35 mouse cellular contexts compared by ENCODE assay signal in genomic region chr14:102989254-102989653, GRCm38 (mm10). TPM values are rescaled to one million over a fixed set of nuclear protein-coding genes. Genes with fewer than 3 reads are reported as not detected.
"Had no signal": no experiment of that assay in that cellular context is flagged by ENCODE, and none has a peak within 500 bp of the region (broad histone marks: within the 10 kb centered on the region; RNA-seq: fewer than 3 reads in every experiment).

No protein-coding gene starts in this region.

- ATAC-seq: hindbrain, embryonic 16.5 days; inflammation-experienced regulatory T-cells, adult 6 months; intestine, embryonic 15.5 days; intestine, postnatal 0 days; liver, postnatal 0 days had no signal

- H3K9ac ChIP-seq: heart, embryonic 12.5 days; hindbrain, embryonic 12.5 days; hindbrain, embryonic 14.5 days; intestine, embryonic 15.5 days; liver, embryonic 13.5 days; liver, embryonic 15.5 days; liver, postnatal 0 days had no signal

- H3K9me3 ChIP-seq: heart, embryonic 10.5 days; heart, embryonic 12.5 days; hindbrain, embryonic 10.5 days; hindbrain, embryonic 12.5 days; intestine, embryonic 15.5 days; liver, embryonic 13.5 days; liver, embryonic 15.5 days had no signal

- DNase-seq: kidney, adult 18-20 months; kidney, adult 8-10 months; kidney, postnatal 25 days; liver; liver, embryonic 13.5 days; liver, postnatal 0 days had no signal

- H3K36me3 ChIP-seq: heart, embryonic 10.5 days; heart, embryonic 12.5 days; hindbrain, embryonic 10.5 days; hindbrain, embryonic 12.5 days; intestine, embryonic 15.5 days; liver, embryonic 13.5 days; liver, embryonic 15.5 days had no signal

- H3K4me2 ChIP-seq: heart, embryonic 12.5 days; hindbrain, embryonic 12.5 days; hindbrain, embryonic 14.5 days; intestine, embryonic 15.5 days; liver, embryonic 11.5 days; liver, embryonic 13.5 days; liver, embryonic 15.5 days had no signal

- H3K4me1 ChIP-seq: hindbrain, embryonic 10.5 days; hindbrain, embryonic 12.5 days; intestine, embryonic 15.5 days; liver, embryonic 13.5 days; liver, embryonic 15.5 days had no signal

- H3K4me3 ChIP-seq: gastrocnemius, adult 2 months; heart, embryonic 10.5 days; heart, embryonic 12.5 days; hindbrain, embryonic 10.5 days; hindbrain, embryonic 12.5 days; intestine, embryonic 15.5 days; layer of hippocampus, adult 2 months; left cerebral cortex, adult 2 months; liver, embryonic 13.5 days; liver, embryonic 15.5 days had no signal

- H3K27me3 ChIP-seq: heart, embryonic 12.5 days; intestine, embryonic 15.5 days had no signal

- H3K27ac ChIP-seq: gastrocnemius, adult 2 months; heart, embryonic 10.5 days; hindbrain, embryonic 10.5 days; hindbrain, embryonic 12.5 days; hindbrain, embryonic 14.5 days; intestine, embryonic 15.5 days; layer of hippocampus, adult 2 months; left cerebral cortex, adult 2 months; liver, embryonic 13.5 days; liver, embryonic 15.5 days had no signal

RNA-seq across cellular contexts. Expression of gene Acod1, which starts 57.5 kb away (rescaled TPM):
- total RNA-seq: gastrocnemius, adult 2 months; gastrocnemius, postnatal 10 days; gastrocnemius, postnatal 25 days; gastrocnemius, postnatal 4 days; heart, adult 18-20 months; heart, postnatal 10 days; heart, postnatal 25 days; heart, postnatal 4 days; layer of hippocampus, adult 2 months; layer of hippocampus, postnatal 10 days; left cerebral cortex, adult 2 months; left cerebral cortex, postnatal 14 days; left cerebral cortex, postnatal 36 days had no signal
- polyA plus RNA-seq: heart, embryonic 12.5 days; heart, embryonic 14.5 days; heart, embryonic 16.5 days; hindbrain, embryonic 10.5 days; hindbrain, embryonic 12.5 days; hindbrain, embryonic 14.5 days; hindbrain, embryonic 16.5 days; intestine, postnatal 0 days; kidney, embryonic 14.5 days; kidney, embryonic 16.5 days; limb, embryonic 11.5 days; liver, postnatal 0 days had no signal
